Mouse (Mus musculus) embryo, embryonic 11.5 days (tissue): Measurements from ENCODE around the gene 1110051M20Rik.
A peak's percentile ranks its signal among the peaks of the same experiment; 100 is the strongest.

Experiments
- DNase-seq: peaks from one replicate; pipeline ENCODE4 v3.0.0-alpha.2; 2012; ENCODE audit warnings: low read depth, low spot score

1110051M20Rik gene

GRCm38 (mm10) chr2:91306589-91306988, 137.9 kb downstream of the 1110051M20Rik start:
- no peak for DNase-seq

GRCm38 (mm10) chr2:91305926-91306325, 138.6 kb downstream of the 1110051M20Rik start:
- no peak for DNase-seq

GRCm38 (mm10) chr2:91302845-91303244, 141.7 kb downstream of the 1110051M20Rik start:
- DNase-seq = no peak

GRCm38 (mm10) chr2:91301836-91302235, 142.7 kb downstream of the 1110051M20Rik start:
- no peak for DNase-seq

GRCm38 (mm10) chr2:91300784-91301183, 143.7 kb downstream of the 1110051M20Rik start:
- no peak for DNase-seq

GRCm38 (mm10) chr2:91299156-91299555, 145.3 kb downstream of the 1110051M20Rik start:
- no peak for DNase-seq

- DNase-seq = no peak
Measured at GRCm38 (mm10) chr2:91295895-91296294, 148.6 kb downstream of the 1110051M20Rik start.

GRCm38 (mm10) chr2:91294226-91294625, 150.3 kb downstream of the 1110051M20Rik start:
- no peak for DNase-seq

- no peak for DNase-seq
Measured at GRCm38 (mm10) chr2:91291197-91292007, 153.1 kb downstream of the 1110051M20Rik start.

- no peak for DNase-seq
Measured at GRCm38 (mm10) chr2:91287563-91287962, 156.9 kb downstream of the 1110051M20Rik start.

GRCm38 (mm10) chr2:91285885-91286505, 158.5 kb downstream of the 1110051M20Rik start:
- DNase-seq = peak; percentile 63

- no peak for DNase-seq
Measured at GRCm38 (mm10) chr2:91284375-91285199, 159.9 kb downstream of the 1110051M20Rik start.

GRCm38 (mm10) chr2:91283972-91284371, 160.5 kb downstream of the 1110051M20Rik start:
- no peak for DNase-seq

GRCm38 (mm10) chr2:91281366-91281765, 163.1 kb downstream of the 1110051M20Rik start:
- DNase-seq = no peak

- DNase-seq = no peak
Measured at GRCm38 (mm10) chr2:91279372-91279755, 165.1 kb downstream of the 1110051M20Rik start.

GRCm38 (mm10) chr2:91278749-91279371, 165.6 kb downstream of the 1110051M20Rik start:
- DNase-seq = peak; percentile 57

- no peak for DNase-seq
Measured at GRCm38 (mm10) chr2:91269687-91270133, 174.8 kb downstream of the 1110051M20Rik start.

GRCm38 (mm10) chr2:91268706-91269105, 175.8 kb downstream of the 1110051M20Rik start:
- no peak for DNase-seq

GRCm38 (mm10) chr2:91268042-91268441, 176.5 kb downstream of the 1110051M20Rik start:
- DNase-seq = no peak

GRCm38 (mm10) chr2:91264711-91265681, 179.5 kb downstream of the 1110051M20Rik start, which contains the start of gene Arfgap2:
TSS of gene Arfgap2 (plus strand) at chr2:91264974.
- peak; percentile 96 for DNase-seq
